ENCODE assay signal across 8 mouse cellular contexts in genomic region chr19:24307271-24308221, GRCm38 (mm10). TPM values are rescaled to one million over a fixed set of nuclear protein-coding genes. Genes with fewer than 3 reads are reported as not detected.
DNase-seq lines count a peak whose midpoint lies in the region; ATAC-seq and TF ChIP-seq lines count a peak whose summit lies in the region.

No protein-coding gene starts in this region.

- no peaks in the 10 kb centered on the region for H3K79me2 ChIP-seq in myocyte (ENCODE audit: control insufficient read depth, insufficient read depth)

- intact Hi-C loops in gastrocnemius, adult 2 months (cut with DNase I) = no loop called here

- WGBS in forebrain, embryonic 14.5 days = 65% methylated on average over 13 of the region's 13 CpGs
- WGBS in hindbrain, embryonic 11.5 days = 62% methylated on average over 13 of the region's 13 CpGs
- WGBS in intestine, embryonic 15.5 days = 71% methylated on average over 13 of the region's 13 CpGs

- H3K9ac ChIP-seq in forebrain, embryonic 14.5 days (ENCODE audit: low read length) = 0 out of 2 replicates have a peak overlapping the region, but pooled peaks have one; percentile 40
- H3K9ac ChIP-seq in hindbrain, embryonic 11.5 days (ENCODE audit: low read depth, low read length) = peak overlapping the region; percentile 34
- no peak overlapping the region for H3K9ac ChIP-seq in intestine, embryonic 15.5 days

- DNase-seq in gastrocnemius, adult 2 months = no peak
- no peak for DNase-seq in gastrocnemius, adult 18-20 months (ENCODE audit: low spot score)
- no peak for DNase-seq in forebrain, embryonic 14.5 days (ENCODE audit: low spot score)
- no peak for DNase-seq in hindbrain, embryonic 11.5 days (ENCODE audit: low spot score)
- no peak for DNase-seq in kidney, postnatal 36 days
- DNase-seq in layer of hippocampus, postnatal 25 days (ENCODE audit: extremely low spot score in 1 of 2, low spot score in 1 of 2) = no peak

- H3K27ac ChIP-seq in gastrocnemius, adult 2 months = peak overlapping the region; percentile 72
- H3K27ac ChIP-seq in forebrain, embryonic 14.5 days (ENCODE audit: low read depth, low read length) = peak overlapping the region; percentile 46; the same call in 1 of the 2 replicates
- peak overlapping the region; percentile 60 for H3K27ac ChIP-seq in hindbrain, embryonic 11.5 days (ENCODE audit: low read depth, low read length)
- no peak overlapping the region for H3K27ac ChIP-seq in intestine, embryonic 15.5 days

- peaks cover 8% of the 10 kb centered on the region; the same call in 1 of the 2 replicates for H3K4me1 ChIP-seq in forebrain, embryonic 14.5 days (ENCODE audit: control insufficient read depth, insufficient read depth, low read length)
- peaks cover 8% of the 10 kb centered on the region; the same call in 1 of the 2 replicates for H3K4me1 ChIP-seq in hindbrain, embryonic 11.5 days (replicated peaks; ENCODE audit: control insufficient read depth, insufficient read depth, low read length)
- H3K4me1 ChIP-seq in intestine, embryonic 15.5 days (replicated peaks) = 0 out of 2 replicates have a peak, but pooled peaks cover 4% of the 10 kb centered on the region

- no peak overlapping the region for H3K4me2 ChIP-seq in forebrain, embryonic 14.5 days (ENCODE audit: low read length)
- no peak overlapping the region for H3K4me2 ChIP-seq in hindbrain, embryonic 11.5 days (replicated peaks; ENCODE audit: low read depth, low read length)
- peak overlapping the region; percentile 12 for H3K4me2 ChIP-seq in myocyte (ENCODE audit: low read depth)
- H3K4me2 ChIP-seq in intestine, embryonic 15.5 days (replicated peaks) = no peak overlapping the region

- no peaks in the 10 kb centered on the region for H3K36me3 ChIP-seq in forebrain, embryonic 14.5 days (ENCODE audit: control insufficient read depth, insufficient read depth, low read length)
- H3K36me3 ChIP-seq in hindbrain, embryonic 11.5 days (ENCODE audit: control insufficient read depth, insufficient read depth, low read length) = no peaks in the 10 kb centered on the region
- no peaks in the 10 kb centered on the region for H3K36me3 ChIP-seq in myocyte (ENCODE audit: control insufficient read depth, insufficient read depth)
- H3K36me3 ChIP-seq in intestine, embryonic 15.5 days = no peaks in the 10 kb centered on the region

- H3ac ChIP-seq in myocyte (ENCODE audit: control insufficient read depth, insufficient read length) = no peak overlapping the region

- H3K4me3 ChIP-seq in gastrocnemius, adult 2 months = peak overlapping the region; percentile 32
- no peak overlapping the region for H3K4me3 ChIP-seq in forebrain, embryonic 14.5 days (ENCODE audit: low read depth, low read length)
- H3K4me3 ChIP-seq in hindbrain, embryonic 11.5 days (ENCODE audit: low read depth, low read length) = no peak overlapping the region
- no peak overlapping the region for H3K4me3 ChIP-seq in myocyte
- no peak overlapping the region for H3K4me3 ChIP-seq in intestine, embryonic 15.5 days (replicated peaks)

- H3K9me3 ChIP-seq in forebrain, embryonic 14.5 days (replicated peaks; ENCODE audit: control insufficient read depth, low read length) = no peaks in the 10 kb centered on the region
- no peaks in the 10 kb centered on the region for H3K9me3 ChIP-seq in hindbrain, embryonic 11.5 days (ENCODE audit: control insufficient read depth, low read length)
- no peaks in the 10 kb centered on the region for H3K9me3 ChIP-seq in intestine, embryonic 15.5 days

- TF ChIP-seq CTCF in gastrocnemius, adult 2 months (IDR thresholded peaks at IDR 0.05) = no peak

- no peak for ATAC-seq in forebrain, embryonic 14.5 days
- ATAC-seq in hindbrain, embryonic 11.5 days (ENCODE audit: low FRiP score) = 0 out of 2 replicates have a peak, but pooled peaks have one; percentile 12
- ATAC-seq in intestine, embryonic 15.5 days = no peak

- H3K27me3 ChIP-seq in forebrain, embryonic 14.5 days (replicated peaks; ENCODE audit: control insufficient read depth, insufficient read depth, low read length) = no peaks in the 10 kb centered on the region
- no peaks in the 10 kb centered on the region for H3K27me3 ChIP-seq in hindbrain, embryonic 11.5 days (ENCODE audit: control insufficient read depth, insufficient read depth, low read length)
- no peaks in the 10 kb centered on the region for H3K27me3 ChIP-seq in myocyte (ENCODE audit: control insufficient read depth, insufficient read depth, insufficient read length)
- H3K27me3 ChIP-seq in intestine, embryonic 15.5 days (replicated peaks) = no peaks in the 10 kb centered on the region

- TF ChIP-seq POLR2A in myocyte (IDR thresholded peaks at IDR 0.05; ENCODE audit: insufficient read length, low read depth) = no peak

TF ChIP-seq in myocyte, 11 proteins besides CTCF, POLR2A, EP300 and RAD21:
- TF ChIP-seq CEBPB (IDR thresholded peaks at IDR 0.05; ENCODE audit: insufficient read depth, poor library complexity, severe bottlenecking) = no peak

RNA-seq across cellular contexts. Expression of gene Fxn, which starts 27.1 kb away (rescaled TPM):
- total RNA-seq in gastrocnemius, adult 2 months (2021) = 10 to 100 TPM; 19.7 to 19.8 TPM
- total RNA-seq in gastrocnemius, adult 18-20 months (2021) = 10 to 100 TPM; 18.0 to 19.2 TPM
- polyA plus RNA-seq in forebrain, embryonic 14.5 days (2014; fragmentation: Nextera tagmentation; extraction: Ambion mirVana) = 40.5 and 47.9 TPM in 2 replicates
- polyA plus RNA-seq in hindbrain, embryonic 11.5 days (2014; fragmentation: Nextera tagmentation; extraction: Ambion mirVana) = 49.0 and 49.3 TPM in 2 replicates
- polyA plus RNA-seq in myocyte (2012; fragmentation: generic; extraction: Trizol) = 17.6 TPM
- 41.1 and 42.3 TPM in 2 replicates for polyA plus RNA-seq in intestine, embryonic 15.5 days (2015; fragmentation: Nextera tagmentation; extraction: Ambion mirVana)
- total RNA-seq in layer of hippocampus, postnatal 25 days (2021) = 1 to 10 TPM; 7.1 to 9.3 TPM
